Mouse (Mus musculus) 416B (cell line): ENCODE measurements around the gene Gm38431.

Experiments
- DNase-seq: peaks from one replicate; pipeline ENCODE4 v3.0.0; 2011; ENCODE audit warnings: low read depth

Gm38431 gene

DNA sequence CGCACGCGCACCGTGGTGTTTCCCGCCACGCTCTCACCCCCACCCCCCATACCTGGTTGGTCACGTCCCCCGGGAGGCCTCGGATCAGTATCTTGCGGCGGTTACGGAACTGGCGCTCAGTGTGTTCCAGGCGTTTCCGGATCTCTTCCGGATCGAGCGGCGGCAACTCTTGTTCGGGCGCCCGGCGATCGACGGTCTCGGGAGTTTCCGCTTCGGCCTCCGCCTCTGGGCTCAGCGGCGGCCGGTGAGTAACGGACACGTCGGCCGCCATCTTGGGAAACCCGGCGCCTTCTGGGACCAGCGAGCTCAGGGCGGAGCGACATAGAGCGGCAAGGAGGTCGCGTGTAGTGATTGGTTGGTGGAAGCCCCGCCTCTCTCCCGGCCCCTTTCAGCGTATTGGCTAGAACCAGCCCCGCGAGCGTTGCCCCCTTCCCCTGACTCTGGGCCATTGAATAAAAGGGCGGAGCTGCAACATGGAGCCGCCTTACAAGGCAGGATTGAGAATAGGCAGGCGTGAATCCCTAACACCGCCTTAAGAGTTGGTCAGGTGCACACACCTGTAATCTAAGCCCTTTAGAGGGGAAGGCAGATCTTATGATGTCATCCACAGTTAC, at the start of gene Gm38431, which contains the start of gene Raver1:
Gene Gm38431 (minus strand): TSS at position 291 of the 614 bp plus-strand sequence.
Gene Raver1 (minus strand): TSS at position 302 of the 614 bp plus-strand sequence.
- peak; percentile 99 for DNase-seq

DNA sequence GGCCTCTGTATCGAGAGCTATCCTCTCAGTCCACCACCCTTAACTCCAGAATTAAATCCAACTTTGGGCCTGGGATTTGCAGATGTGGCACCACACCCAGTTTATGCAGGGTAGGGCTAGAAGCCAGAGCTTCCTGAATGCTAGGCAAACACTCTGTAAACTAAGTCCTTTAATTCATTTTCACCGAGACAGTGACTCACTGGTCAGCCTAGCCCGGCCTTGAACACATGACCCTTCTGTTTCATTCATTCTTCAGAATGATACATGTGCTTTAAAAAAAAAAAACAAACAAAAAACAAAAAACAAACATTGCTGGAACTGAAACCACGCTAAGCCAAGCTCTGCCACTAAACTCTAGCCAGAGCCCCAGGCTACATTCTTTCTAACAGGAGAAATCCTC, 46.6 kb upstream of the Gm38431 start:
- DNase-seq: no peak

DNA sequence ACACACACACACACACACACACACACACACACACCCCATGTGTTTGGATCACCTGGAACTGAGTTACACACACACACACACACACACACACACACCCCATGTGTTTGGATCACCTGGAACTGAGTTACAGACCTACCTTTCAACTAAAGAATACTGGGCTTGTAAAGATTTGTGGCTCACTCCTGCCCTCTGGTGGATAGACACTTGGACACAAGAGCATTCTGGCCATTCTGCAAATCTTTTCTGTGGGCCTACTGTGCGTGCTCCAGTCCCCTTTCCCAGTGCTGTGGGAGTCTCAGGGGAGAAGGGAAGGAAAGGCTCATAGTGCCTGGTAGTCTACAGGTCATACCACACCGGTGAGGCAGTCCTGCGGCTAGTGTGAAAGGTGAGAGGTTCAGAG, 45.4 kb upstream of the Gm38431 start:
- peak; percentile 78 for DNase-seq

DNA sequence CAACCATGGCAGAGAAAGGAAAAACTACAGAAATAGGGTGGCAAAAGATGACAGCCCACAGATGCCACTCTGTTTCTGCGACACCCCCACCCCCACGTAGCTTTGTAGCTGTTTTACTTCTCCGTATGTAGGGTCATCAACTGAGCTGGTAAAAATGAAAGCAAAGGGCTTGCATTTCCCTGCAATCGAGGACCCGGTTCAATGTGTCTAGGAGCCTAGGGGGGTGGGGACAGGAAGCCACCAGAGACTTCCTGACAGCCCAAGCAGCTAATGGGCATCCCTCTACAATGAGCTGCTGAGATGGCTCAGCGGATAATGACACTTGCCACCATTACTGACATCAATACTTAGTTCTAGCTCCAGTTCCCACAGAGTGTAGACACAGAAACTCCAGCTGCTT, 44.6 kb upstream of the Gm38431 start:
- peak; percentile 55 for DNase-seq

DNA sequence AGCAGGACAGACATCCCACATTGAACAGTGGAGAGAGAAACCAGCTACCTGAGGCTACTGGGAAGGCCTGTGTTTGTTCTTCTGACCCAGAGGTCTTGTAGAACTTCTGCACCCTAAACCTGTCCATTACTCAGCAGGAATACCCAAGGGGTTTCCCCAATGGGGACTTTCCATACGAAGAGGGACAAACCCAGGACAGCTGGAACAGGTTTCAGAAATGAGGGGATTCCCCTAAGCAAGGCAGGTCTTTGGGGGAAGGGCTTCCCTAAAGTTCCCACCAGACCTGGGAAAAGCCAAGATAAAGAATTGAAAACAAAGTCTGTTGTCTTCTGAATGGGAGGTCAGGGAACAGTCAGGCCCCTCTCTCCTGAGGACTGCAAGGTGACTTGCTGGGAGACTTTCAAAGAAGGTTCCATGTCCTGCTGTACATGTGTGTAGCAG, 44.2 kb upstream of the Gm38431 start:
- no peak for DNase-seq

DNA sequence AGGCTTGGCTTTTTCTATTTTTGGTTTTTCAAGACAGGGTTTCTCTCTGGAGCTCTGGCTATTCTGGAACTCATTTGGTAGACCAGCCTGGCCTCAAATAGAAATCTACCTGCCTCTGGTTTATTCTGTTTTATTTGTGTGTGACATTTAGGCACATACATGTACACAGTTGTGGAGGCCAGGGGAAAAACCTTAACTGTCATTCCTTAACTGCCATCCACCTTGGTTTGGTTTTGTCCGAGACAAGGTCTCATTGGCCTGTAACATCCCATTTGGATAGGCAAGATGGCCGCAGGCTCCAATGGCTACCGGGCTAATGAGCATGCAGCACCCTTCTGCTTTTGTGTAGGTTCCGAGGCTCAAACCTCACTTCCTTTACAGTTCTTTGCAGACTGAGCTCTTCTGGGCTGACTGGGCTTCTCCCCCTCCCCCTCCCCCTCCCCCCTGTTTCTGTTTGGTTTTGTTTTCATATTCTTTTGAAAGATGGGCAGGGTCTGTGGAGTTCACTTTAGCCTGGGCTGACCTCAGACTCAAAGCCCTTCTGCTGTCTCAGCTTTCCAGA, 43.6 kb upstream of the Gm38431 start:
- no peak for DNase-seq

DNA sequence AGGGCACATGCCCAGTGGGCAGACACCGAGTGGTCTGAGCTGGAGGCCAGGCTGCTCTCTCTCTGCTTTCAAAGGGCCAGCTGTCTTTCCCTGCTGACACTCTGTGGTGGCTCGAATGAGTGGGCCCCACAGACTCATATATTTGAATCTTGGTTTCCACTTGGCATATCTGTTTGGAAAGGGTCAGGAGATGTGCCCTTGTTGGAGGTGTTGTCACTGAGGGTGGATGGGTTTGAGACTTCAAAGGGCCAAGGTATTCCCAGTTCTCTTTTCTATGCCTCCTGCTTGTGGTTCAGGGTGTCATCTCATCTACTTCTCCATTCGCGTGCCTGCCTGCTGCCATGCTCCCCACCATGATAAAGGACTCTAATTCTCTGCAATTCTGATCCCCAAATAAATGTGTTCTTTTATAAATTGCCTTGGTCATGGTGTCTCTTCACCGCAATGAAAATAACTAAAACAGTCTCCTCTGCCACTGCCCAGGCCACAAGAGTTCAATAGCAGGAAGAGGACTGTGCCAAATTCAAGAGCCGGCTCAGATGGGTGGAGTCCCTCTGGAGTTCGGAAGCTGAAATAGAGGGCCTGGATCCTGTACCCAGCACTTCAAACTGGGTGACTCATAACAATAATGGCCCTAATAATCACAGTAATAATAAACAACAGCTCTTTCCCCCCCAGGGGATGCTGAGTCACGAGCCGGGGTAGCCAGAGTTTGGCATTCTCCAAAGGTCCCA, 43.0 kb upstream of the Gm38431 start:
- DNase-seq: peak; percentile 42

DNA sequence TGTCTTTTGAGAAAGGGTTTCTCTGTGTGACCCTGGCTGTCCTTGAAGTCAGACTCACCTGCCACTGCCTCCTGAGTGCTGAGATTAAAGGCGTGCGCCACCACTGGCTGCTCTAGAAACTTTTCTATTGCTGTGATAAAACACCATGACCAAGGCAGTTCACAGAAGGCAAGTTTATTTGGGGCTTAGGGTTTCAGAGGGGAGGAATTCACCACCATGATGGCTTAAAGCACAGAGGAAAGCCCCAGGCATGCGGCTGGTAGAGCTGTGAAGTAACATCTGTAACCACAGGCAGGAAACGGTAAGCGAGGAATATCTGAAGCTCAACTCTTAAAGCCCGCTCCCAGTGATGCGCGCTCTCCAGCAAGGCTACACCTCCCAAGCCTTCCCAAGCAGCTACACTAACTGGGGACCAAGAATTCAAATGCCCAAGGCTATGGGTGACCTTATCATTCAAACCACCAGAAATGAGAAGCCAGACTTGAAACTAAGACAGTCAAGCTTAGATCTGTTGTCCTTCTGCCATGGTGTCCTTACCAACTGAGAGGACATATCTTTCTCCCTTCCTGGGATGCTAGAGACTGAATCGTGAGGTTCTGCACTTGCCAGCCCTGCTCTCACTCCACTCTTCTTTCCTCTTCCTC, 41.4 kb upstream of the Gm38431 start:
- peak; percentile 69 for DNase-seq

DNA sequence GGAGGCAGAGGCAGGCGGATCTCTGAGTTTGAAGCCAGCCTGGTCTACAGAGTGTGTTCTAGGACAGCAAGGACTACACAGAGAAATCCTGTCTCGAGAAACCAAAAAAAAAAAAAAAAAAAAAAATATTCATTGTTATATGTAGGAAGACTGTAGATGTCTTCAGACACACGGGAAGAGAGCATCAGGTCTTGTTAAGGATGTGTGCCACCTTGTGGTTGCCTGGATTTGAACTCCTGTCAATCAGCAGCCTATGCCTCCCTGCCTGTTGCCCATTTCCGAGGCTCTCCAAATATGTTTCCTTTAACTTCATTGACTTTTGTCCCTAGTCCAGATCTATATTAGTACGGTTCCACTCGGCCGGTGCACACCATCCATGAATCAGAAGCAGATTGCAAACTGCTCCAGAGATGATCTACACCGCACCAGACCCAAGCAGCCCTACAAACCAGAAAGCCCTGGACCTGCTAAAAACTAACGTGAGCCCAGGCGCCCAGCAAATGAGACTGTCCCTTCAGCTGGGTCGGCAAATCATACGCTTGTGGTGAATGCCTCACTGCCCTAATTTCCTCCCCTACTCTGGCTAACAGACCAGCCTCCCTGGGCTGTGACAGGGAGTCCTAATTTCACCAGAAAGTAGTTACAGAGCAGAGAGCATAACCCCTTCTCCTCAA, 40.4 kb upstream of the Gm38431 start:
- DNase-seq: peak; percentile 82

DNA sequence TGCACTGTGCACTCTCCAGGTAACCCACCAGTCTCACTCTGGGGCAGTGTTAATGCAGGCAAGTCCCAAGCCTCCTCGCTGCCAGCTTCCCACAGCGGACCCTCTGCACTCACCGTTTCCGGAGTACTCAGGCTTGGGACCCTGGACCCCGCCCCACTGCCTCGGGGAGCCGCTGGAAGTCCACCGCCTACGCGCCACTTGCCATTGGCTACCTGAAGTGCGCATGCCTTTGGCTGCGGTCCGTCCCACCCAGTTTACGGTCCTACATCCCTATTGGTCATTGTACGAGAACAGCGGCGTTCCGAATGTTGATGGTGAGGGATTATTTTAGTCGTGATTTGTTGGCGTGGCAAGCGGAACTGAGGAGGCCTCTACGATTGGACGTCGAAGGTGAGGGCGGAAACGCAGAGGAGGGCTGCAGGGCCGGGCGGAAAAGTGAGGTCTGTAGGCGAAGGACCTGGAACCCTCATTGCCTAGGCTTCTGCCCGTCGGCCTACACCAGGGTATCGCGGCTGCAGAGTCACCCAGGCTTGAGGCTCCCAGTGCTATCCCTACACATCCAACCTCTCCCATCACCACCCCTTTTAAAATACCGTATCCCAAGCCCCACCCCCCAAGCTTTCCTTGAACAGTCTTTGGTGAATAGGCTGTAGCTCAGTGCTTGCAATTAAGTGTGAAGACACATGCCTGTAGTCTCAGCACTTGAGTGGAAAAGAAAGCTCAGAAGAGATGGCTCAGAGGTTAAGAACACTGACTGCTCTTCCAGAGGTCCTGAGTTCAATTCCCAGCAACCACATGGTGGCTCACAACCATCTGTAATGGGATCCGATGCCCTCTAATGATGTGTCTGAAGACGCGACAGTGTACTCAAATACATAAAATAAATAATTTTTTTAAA, 39.5 kb upstream of the Gm38431 start, which contains the start of gene Tyk2:
Gene Tyk2 (minus strand): TSS at position 185 of the 898 bp plus-strand sequence.
- DNase-seq: peak; percentile 99

DNA sequence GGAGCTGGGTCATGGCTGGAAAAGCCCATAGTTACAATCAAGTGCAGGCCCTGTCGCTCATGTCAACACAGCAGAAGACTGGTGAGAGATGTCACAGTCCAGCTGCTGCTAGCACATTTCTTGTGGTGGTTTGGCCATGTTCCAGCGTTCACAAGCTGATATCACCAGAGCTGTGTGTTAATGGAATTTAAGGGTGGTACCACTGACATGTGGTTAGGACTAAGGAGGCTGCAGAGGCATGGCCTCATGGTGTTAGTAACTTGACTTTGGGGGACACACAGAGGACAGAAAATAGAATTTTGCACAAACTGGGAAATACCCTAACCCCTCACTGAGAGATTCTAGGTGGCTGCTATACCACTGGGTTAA, 34.4 kb upstream of the Gm38431 start:
- DNase-seq: peak; percentile 81

DNA sequence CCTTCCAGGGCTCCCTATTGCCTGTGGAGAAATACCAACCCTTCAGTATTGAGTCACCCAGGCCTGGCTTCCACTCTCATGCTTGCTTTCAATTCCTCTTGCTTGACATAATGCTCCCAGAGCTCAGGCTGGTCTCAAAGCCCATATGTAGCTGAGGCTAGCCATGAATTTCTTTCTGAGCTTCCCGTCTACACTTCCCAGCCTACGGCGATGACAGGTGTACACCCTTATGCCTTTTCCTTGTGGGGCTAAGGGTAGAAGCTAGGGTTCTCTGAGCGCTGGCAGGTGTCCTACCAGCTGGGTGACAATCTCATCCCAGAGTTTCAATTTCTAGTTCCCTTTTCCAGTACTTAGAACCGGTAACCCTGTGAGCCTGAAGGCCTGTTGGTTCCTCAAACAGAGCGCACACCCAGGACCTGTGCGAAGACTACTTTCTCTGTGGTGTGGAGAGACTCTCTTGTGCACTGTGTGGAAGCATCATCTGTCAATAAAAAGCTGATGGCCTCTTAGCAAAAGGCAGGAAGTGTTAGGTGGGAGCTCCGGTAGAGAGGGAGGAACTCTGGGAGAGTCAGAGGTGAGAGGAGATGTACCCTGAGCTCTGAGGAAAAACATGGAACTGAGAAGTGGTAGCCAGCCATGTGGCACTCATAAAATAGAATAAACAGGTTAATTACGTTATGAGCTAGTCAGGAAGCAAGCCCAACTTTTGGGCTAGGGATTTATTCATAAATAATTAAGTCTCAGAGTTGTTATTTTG, 33.9 kb upstream of the Gm38431 start:
- DNase-seq: no peak

DNA sequence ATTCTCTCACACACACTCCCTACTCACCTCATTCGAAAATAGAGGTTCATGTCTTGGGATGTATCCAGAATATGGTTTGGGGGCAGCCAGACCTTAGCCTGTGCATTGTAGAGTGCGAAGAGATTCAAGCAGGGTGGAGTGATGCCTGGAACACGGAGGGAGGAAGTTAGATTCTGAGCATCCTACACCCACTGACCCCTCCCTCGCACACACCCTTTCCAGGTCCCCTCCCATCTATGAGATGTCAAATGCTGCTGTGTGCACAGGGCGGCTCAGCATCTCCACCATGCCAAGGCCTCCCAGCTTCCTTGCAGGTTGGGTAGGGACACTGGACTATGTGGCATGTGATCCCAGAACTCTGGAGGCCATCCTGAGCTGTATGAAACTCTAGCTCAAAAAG, 33.0 kb upstream of the Gm38431 start:
- no peak for DNase-seq

DNA sequence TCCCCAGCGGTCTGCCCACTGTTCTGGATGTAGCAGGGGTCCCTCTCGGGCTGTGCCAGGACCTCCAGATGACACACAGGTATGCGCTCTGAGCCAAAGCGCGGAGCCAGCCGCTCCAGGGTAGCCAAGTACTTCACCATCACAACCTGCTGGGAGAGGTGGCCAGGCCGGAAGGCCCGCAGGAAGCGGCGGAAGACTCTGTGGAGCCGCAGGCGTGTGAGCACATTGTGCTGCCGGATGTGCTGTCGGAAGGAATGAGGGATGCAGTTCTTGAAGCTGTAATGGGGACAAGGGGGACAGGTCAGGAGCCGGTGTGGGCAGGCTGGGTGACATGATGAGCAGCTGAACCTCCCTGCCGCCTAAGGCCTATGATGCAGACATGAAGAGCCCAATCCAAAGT, 29.7 kb upstream of the Gm38431 start:
- no peak for DNase-seq

DNA sequence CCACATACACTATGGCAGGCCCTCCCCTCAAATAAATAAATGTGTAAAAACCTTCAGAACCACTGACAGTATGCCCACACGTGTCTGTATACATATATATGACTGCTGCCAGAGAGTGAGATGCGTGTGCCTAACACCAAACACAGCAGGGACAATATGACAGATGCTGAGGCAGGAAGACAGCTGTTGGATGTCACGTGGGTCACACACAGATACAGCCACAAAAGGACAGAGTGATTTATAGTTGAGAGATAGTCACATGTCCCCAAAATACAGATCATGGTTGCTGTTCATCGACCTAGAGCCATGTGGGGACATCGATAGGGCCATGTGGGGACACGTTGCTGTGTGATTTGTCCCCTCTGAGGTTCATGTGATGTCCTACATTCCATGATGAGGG, 25.3 kb upstream of the Gm38431 start:
- DNase-seq: no peak

DNA sequence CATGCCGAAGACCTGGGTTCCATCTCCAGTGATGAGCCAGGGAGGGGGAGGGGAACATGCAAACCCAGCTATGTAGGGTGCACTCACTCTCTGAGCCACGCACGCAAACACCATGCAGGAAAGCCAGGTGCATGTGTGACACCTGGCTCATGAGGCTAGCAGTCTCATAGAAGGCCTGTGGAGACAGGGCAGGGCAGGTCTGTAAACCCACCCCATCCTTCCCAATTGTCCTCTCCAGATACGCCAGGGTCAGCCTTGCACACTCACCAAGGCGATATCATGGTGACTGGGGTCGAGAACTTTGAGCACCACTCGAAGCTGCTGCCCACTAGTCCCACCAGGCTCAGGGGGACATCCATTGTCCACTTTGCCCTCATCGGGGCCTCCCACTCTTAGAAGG, 23.3 kb upstream of the Gm38431 start:
- no peak for DNase-seq

DNA sequence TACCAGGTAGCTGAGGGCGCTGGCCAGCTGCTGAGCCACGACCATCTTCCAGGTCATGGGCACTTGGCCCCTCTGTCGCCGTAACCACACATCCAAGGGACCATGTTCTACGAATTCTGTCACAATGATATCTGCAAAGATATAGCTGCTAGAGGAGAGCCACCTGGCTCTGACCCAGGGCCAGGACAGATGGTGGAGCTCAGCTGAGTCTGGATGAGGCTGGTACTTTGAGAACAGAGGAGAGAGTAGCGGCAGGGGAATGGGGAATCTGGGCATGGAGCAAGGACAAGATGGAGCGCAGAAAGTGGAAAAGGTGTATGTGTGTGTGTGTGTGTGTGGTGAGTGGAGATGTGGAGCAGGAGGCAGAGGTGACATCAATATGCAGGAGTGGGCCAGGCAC, 22.4 kb upstream of the Gm38431 start:
- no peak for DNase-seq

DNA sequence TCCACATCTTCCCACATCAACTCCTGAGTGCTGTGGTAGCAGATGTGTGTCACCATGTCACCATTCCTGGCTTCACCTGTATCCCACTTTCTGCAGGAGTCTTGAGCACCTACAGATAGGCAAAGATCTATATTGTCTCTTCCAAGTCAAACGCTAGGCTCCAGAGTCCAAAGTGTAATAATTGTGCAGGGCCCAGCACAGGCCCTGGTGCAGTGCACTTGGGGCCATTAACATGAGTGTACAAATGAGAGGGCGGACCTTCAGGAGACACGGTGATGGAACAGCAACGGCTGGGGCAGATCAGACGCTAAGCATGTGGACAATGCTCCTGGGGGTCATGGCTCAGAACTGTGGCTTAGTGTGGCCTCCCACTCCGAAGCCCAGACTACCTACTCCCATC, 22.0 kb upstream of the Gm38431 start:
- no peak for DNase-seq

DNA sequence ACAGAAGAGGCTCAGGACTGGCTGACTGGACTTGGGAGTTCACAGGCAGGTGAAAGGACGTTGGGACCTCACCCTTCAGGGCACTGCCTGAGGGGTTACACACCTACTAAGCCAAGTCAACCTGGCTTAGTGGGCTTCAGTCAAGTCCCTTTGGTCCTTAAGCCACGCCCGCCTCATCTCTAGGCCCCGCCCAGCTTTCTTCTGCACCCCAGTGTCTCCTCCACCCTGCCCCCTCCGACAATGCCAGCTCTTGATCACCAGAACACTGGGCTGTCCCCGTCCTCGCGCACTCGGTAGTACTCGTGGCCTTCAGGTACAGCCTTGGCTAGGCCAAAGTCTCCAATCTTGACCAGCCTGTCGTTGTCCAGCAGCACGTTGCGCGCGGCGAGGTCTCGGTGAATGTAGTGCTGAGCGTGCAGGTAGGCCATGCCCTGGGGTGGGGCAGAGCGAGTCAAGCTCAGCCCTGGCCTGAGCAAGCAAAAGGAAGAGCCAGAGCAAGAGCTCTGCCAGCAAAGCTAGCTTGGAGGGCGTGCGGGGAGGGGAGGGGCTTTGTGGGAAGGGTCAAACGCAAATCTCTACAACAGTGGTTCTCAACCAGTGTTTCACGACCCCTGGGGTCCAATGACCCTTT, 15.9 kb upstream of the Gm38431 start:
- no peak for DNase-seq
